Mouse (Mus musculus): ENCODE measurements around the gene Rgcc.
A peak's percentile ranks its signal among the peaks of the same experiment; 100 is the strongest.

Rgcc gene

DNA sequence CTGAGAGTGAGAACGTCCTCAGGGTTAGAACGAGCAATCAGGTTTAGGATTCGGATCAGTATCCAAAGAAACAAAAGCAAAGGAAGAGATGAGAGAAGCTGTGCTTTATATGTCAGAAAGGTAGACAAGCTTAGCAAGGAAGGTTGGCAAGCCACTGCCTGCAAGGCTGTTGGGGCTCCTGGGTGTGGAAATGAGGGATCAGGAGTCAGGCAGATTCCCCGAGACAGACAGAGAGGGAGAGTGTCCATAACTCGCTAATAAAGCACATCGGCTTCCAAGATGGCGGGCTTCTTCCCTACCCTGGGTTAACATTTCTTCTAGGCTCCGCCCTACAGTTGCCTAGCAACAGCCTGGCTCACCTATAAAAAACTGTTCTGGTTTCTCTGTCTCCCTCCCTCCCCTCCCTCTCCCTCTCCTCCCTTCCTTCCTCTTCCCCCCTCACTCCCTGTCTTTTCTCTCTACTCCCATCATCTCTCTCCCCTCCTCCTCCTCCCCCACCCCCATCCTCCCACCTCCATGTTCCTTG, 25.5 kb downstream of the Rgcc start:
- DNase-seq, result no peak

DNA sequence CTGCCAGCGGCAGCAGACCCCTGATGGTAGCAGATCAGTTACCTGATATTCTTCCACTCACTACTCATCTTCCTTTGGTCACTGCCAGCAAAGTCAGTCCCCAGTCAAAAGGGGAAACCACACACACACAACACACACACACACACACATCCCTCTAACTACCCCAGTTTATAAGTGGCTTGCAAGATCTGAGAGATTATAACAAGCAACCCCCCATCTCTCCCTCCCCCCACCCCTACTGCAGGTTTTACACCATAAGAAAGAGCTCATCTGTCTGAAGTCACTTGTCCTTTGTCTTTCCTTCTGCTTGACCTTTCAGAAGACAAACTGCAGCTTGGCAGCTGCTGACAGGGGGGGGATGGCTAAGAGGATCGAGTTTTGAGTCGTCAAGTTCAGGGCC, 26.0 kb downstream of the Rgcc start:
- DNase-seq, result no peak

DNA sequence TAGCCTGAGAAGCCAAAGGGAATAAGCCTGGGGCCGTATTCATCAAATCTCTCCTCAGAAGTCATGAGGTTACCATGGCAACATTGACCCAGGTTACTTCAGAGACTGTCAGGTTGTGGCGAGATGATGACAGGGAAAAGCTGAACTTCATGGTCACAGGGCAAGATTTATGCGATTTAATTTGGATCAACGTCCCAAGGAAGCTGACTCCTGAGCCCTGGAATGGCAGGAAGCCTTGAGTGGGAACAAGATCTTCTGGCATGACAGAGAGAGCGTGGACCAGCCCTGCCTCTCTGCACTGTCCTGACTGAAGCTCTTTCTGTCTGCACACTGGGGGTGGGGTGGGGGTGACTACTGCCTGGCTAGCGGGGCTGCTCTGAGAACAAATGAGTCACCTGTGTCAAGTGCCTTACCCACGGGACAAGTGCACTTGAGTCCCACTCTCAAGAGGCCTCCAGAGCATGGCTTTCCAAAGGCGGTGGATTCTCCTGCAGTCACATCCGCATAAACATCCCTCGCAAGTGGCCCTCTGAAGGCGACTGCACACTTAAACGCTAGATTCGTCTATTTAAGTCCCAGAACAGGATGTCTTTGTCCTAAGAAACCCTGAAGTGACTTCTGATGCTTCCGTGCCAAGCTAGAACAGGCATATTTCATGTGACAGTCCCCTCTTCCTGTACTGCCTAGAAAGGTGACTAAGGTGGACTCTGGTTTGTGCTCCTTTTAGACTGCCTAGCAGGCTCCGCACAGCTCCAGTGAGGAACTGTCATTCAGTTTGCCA, 27.6 kb downstream of the Rgcc start:
- DNase-seq, result no peak

GRCm38 (mm10) chr14:79272991-79273390, 28.5 kb downstream of the Rgcc start:
- no peak for DNase-seq

GRCm38 (mm10) chr14:79272188-79272694, 29.2 kb downstream of the Rgcc start:
- DNase-seq, result peak; percentile 20

GRCm38 (mm10) chr14:79269551-79269950, 31.9 kb downstream of the Rgcc start:
- DNase-seq, result no peak

DNA sequence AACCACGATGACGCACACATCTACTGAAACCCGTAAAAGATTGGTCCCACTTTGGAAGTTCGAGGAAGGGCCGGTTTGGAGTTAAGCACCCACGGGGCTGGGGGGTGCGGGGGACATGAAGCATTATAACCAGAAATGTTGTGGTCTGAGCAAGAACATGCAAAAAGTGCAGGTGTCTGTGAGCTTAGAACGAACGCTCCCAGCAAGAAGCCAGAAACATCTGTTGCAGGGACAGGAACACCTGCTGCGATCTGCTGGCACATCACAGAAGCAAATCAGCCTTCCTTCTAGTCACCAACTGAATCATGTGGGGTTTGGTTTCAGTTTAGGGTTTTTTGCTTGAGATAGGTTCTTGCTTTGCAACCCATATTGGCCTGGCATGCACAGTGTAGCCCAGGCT, 33.6 kb downstream of the Rgcc start:
- peak; percentile 80 for DNase-seq

DNA sequence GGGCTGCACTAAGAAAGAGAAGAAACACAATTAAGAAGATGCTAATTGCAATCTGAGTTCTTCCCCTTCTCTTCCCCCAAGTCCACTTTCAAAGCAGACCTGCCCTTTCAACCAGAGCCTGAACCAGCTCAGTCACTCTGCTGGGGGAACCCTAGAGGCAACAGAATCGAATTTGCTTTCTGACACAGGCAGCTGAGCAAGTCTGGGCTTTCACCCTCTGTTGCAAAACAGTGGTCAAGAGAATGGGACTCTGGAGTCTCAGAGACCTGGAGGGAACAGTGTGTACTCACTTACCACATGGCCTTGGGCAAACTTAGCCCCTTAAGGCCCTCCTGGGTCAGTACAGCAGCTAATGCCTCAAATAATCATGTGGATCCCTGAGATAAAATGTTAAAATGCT, 34.1 kb downstream of the Rgcc start:
- DNase-seq, result no peak

DNA sequence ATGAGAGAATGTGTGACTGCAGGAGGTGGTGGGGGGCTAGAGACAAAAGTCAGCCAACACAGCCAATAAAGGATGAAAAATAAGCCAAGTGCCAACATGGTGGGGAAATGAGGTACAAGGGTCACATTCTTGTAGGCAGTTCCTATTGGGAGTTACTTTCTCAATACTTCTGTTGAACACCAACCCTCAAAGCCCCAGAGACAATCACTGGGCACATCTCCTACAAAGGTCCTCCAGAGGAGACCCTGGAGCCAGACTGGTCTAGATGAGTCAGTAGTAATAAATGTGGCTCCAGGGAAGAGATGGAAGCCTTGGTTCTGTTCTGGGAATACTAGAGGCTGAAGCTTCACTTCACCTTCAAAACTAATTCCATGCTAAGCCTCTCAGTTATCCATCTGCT, 35.0 kb downstream of the Rgcc start:
- no peak for DNase-seq

DNA sequence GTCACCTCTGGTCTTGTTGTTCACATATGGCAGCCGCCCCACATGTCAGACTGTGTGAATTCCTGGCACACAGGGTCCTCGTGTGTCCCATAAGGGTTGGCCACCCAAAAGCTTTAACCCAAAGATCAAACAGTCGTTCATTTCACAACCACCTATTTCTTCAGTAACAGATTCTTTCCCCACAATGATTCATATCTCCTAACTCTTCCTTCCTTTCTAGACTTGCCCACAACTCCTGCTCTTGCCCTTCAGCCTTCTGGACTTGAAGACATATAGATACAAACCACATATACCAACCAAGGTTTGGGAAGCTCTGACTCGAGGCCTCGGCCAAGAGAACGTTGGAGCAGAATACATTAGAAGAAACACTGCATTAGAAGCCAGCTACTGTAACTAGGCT, 35.7 kb downstream of the Rgcc start:
- no peak for DNase-seq

DNA sequence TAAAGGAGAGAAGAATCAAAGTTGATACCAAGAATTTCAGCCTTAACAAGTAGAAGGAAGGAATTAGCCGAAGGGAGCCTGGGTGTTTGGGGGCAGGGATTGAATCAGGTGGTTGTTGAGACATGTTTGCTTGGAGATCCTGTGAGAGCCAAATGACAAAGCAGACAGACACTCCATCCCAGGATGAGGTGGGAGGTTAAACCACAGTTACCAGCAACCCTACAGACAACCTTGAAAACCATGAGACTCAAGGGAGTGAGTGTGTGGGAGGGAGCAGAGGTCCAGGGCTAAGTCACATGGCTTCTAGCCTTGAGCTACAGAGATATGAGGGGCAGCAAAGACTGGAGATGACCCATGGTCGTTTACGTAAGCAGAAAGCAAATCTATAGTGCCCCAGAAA, 38.1 kb downstream of the Rgcc start:
- peak; percentile 8 for DNase-seq

DNA sequence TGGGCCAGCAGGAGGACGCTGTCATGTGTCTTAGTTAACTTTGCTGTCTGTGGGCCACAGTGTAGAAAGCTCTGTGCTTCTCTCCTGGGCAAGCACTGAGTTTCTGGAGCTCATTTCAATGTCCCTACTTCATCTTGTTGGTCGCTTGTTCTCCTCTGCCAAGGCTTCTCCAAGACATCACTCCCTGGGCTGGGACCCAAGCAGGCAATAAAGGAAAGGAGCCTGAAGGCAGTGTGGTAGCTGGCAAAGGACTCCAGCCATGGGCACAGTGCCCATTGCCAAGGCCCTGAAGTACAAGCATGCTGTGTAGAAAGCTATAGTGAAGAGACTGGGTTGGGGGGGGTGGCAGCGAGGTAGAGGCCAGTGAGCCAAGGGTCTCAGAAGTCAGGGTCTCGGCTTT, 38.8 kb downstream of the Rgcc start:
- DNase-seq, result peak; percentile 12

- no peak for DNase-seq
Observed at GRCm38 (mm10) chr14:79259062-79259779, 42.2 kb downstream of the Rgcc start.

GRCm38 (mm10) chr14:79256656-79257055, 44.8 kb downstream of the Rgcc start:
- no peak for DNase-seq

- DNase-seq, result no peak
Observed at GRCm38 (mm10) chr14:79255786-79256185, 45.7 kb downstream of the Rgcc start.

- DNase-seq, result no peak
Observed at GRCm38 (mm10) chr14:79251727-79252285, 49.6 kb downstream of the Rgcc start.

DNA sequence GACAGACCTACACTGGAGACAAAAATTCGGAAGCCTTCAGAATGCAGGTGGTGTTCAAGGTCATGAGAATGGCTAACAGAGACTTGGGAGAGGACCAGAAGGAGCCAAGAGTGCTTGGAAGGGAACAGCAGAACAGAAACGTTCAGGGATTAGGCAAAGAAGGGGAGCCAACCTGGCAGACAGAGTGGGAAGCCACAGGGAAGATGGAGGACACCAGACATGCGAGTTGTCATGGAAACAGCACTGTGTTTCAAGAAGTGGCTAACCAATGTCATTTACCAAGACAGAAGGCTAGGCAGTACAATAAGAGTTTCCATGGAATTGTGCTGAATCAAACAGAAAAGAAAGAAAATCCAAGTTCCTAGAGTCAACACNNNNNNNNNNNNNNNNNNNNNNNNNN, 56.9 kb downstream of the Rgcc start:
- no peak for DNase-seq

DNA sequence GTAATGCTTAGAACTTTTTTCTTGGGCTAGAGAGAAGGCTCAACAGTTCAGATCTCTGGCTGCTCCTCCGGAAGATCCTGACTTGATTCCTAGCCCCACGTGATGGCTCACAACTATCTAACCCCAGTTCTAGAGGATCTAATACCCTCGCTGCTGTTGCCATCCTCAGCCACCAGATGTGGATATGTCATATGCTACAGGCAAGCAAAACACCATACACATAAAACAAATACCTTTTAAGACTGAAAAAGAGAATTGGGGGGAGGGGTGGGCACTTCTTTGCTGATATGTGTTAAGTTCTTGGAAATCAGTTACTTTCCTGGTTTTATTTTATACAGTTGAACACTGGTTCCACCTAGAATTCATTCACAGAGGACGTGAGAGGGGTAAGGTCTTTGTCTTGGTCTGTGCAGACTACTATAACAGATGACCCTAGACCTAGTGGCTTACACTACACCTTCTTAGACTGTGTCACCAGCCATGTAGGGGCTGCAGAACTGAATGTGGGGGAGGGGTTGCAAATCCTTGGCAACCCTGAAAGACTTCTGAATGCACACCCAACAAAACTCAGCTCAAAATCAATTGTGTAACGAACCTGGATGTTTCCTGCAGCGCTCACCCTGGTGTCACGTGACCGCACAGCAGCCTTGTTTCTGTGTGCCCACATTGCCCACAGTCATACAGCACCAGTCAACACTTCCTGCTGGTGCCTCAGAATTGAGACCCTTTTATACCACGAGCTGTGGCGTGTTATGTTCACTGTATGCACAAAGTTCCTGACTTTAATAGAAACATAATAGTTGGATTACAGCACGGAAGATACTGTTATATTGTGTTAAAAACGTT, 58.2 kb downstream of the Rgcc start:
- peak; percentile 86 for DNase-seq

- no peak for DNase-seq
Observed at GRCm38 (mm10) chr14:79242386-79242720, 59.1 kb downstream of the Rgcc start.

- no peak for DNase-seq
Observed at GRCm38 (mm10) chr14:79241656-79242385, 59.6 kb downstream of the Rgcc start.

DNA sequence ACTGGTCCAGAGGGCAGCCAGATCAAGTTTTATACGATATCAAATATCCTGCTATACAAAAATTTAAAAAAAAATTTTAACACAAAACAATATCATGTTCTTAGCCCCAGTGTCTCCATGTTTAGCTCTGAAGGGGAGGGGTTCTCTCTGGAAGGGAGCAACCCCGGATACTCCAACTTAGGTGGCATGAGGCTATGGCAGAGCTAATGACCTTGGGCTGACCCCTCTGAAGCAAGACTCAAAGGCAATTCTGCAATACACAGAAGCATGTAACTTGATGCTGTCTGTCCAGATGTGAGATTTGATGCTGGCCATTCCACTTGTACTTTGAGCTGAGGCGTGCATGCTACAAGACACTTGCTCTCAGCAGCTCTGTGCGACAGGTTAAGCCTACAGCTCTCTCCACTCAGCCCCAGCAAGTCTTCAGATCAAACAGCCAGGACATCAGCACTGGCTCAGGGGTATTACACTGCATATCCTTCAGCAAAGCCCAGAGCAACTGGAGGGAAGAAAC, 60.3 kb downstream of the Rgcc start:
- DNase-seq, result no peak

GRCm38 (mm10) chr14:79239402-79239801, 62.0 kb downstream of the Rgcc start:
- DNase-seq, result peak; percentile 63
